Mouse (Mus musculus): ENCODE results near the gene Pold1. TPM values are rescaled to one million over a fixed set of nuclear protein-coding genes. Genes with fewer than 3 reads are reported as not detected.
A peak's percentile ranks its signal among the peaks of the same experiment; 100 is the strongest.

Pold1 gene
- polyA plus RNA-seq, 1 experiment: 81.9 TPM

GRCm38 (mm10) chr7:44525126-44525832 is 23.4 kb downstream of the Pold1 start:
- TF ChIP-seq POLR2A (IDR thresholded peaks at IDR 0.05; ENCODE audit: insufficient read depth, low read length) (no peak), EP300 (IDR thresholded peaks at IDR 0.05; ENCODE audit: insufficient read depth, low read depth, low read length) (no peak)
- peak overlapping the region; percentile 63 for H3K9ac ChIP-seq (ENCODE audit: low read depth, poor library complexity, severe bottlenecking)
- H3K4me1 ChIP-seq (ENCODE audit: control insufficient read depth, insufficient read depth, low read length): peaks cover 9% of the 10 kb centered on the region
- no peaks in the 10 kb centered on the region for H3K36me3 ChIP-seq (ENCODE audit: control insufficient read depth, insufficient read depth, low read length, poor library complexity, severe bottlenecking)
- no peaks in the 10 kb centered on the region for H3K9me3 ChIP-seq (replicated peaks; ENCODE audit: control insufficient read depth, insufficient read depth, low read length, poor library complexity, severe bottlenecking)
- H3K27me3 ChIP-seq (ENCODE audit: control insufficient read depth, insufficient read depth, low read length, poor library complexity, severe bottlenecking): no peaks in the 10 kb centered on the region
- H3K4me3 ChIP-seq (ENCODE audit: low read depth, low read length): peak overlapping the region; percentile 9
- peak overlapping the region; percentile 45 for H3K27ac ChIP-seq (ENCODE audit: insufficient read depth, low read length)

- no peak for TF ChIP-seq CTCF (IDR thresholded peaks at IDR 0.05; ENCODE audit: low read depth, low read length)
- TF ChIP-seq POLR2A (IDR thresholded peaks at IDR 0.05; ENCODE audit: insufficient read depth, low read length): no peak
- TF ChIP-seq EP300 (IDR thresholded peaks at IDR 0.05; ENCODE audit: insufficient read depth, low read depth, low read length): no peak
- Histone ChIP-seq H3K36me3 (ENCODE audit: control insufficient read depth, insufficient read depth, low read length, poor library complexity, severe bottlenecking) (no peaks in the 10 kb centered on the region), H3K27ac (ENCODE audit: insufficient read depth, low read length) (peak within 1 kb of the TSS; percentile 45), H3K27me3 (ENCODE audit: control insufficient read depth, insufficient read depth, low read length, poor library complexity, severe bottlenecking) (no peaks in the 10 kb centered on the region), H3K4me3 (ENCODE audit: low read depth, low read length) (peak within 1 kb of the TSS; percentile 9), H3K9ac (ENCODE audit: low read depth, poor library complexity, severe bottlenecking) (peak within 1 kb of the TSS; percentile 63), H3K9me3 (replicated peaks; ENCODE audit: control insufficient read depth, insufficient read depth, low read length, poor library complexity, severe bottlenecking) (no peaks in the 10 kb centered on the region), H3K4me1 (ENCODE audit: control insufficient read depth, insufficient read depth, low read length) (peaks cover 9% of the 10 kb centered on the region)
Measured at GRCm38 (mm10) chr7:44524502-44524901, 24.1 kb downstream of the Pold1 start, which contains the start of gene Mybpc2. Mybpc2 (minus strand) TSS chr7:44524656.

- Histone ChIP-seq H3K36me3 (ENCODE audit: control insufficient read depth, insufficient read depth, low read length, poor library complexity, severe bottlenecking) (no peaks in the 10 kb centered on the region), H3K4me3 (ENCODE audit: low read depth, low read length) (no peak overlapping the region), H3K4me1 (ENCODE audit: control insufficient read depth, insufficient read depth, low read length) (peaks cover 5% of the 10 kb centered on the region), H3K9me3 (replicated peaks; ENCODE audit: control insufficient read depth, insufficient read depth, low read length, poor library complexity, severe bottlenecking) (no peaks in the 10 kb centered on the region), H3K27ac (ENCODE audit: insufficient read depth, low read length) (no peak overlapping the region), H3K9ac (ENCODE audit: low read depth, poor library complexity, severe bottlenecking) (no peak overlapping the region), H3K27me3 (ENCODE audit: control insufficient read depth, insufficient read depth, low read length, poor library complexity, severe bottlenecking) (no peaks in the 10 kb centered on the region)
- TF ChIP-seq POLR2A (IDR thresholded peaks at IDR 0.05; ENCODE audit: insufficient read depth, low read length) (no peak), CTCF (IDR thresholded peaks at IDR 0.05; ENCODE audit: low read depth, low read length) (no peak), EP300 (IDR thresholded peaks at IDR 0.05; ENCODE audit: insufficient read depth, low read depth, low read length) (no peak)
Measured at GRCm38 (mm10) chr7:44523056-44523455, 25.6 kb downstream of the Pold1 start.

GRCm38 (mm10) chr7:44521710-44522109 is 26.9 kb downstream of the Pold1 start:
- TF ChIP-seq CTCF (IDR thresholded peaks at IDR 0.05; ENCODE audit: low read depth, low read length) (peak; percentile 83), POLR2A (IDR thresholded peaks at IDR 0.05; ENCODE audit: insufficient read depth, low read length) (no peak)
- Histone ChIP-seq H3K27me3 (ENCODE audit: control insufficient read depth, insufficient read depth, low read length, poor library complexity, severe bottlenecking) (no peaks in the 10 kb centered on the region), H3K9me3 (replicated peaks; ENCODE audit: control insufficient read depth, insufficient read depth, low read length, poor library complexity, severe bottlenecking) (no peaks in the 10 kb centered on the region), H3K36me3 (ENCODE audit: control insufficient read depth, insufficient read depth, low read length, poor library complexity, severe bottlenecking) (no peaks in the 10 kb centered on the region), H3K4me1 (ENCODE audit: control insufficient read depth, insufficient read depth, low read length) (peaks cover 2% of the 10 kb centered on the region), H3K27ac (ENCODE audit: insufficient read depth, low read length) (no peak overlapping the region), H3K9ac (ENCODE audit: low read depth, poor library complexity, severe bottlenecking) (peak overlapping the region; percentile 60), H3K4me3 (ENCODE audit: low read depth, low read length) (peak overlapping the region; percentile 79)

- Histone ChIP-seq H3K9me3 (replicated peaks; ENCODE audit: control insufficient read depth, insufficient read depth, low read length, poor library complexity, severe bottlenecking) (no peaks in the 10 kb centered on the region), H3K9ac (ENCODE audit: low read depth, poor library complexity, severe bottlenecking) (no peak overlapping the region), H3K4me3 (ENCODE audit: low read depth, low read length) (no peak overlapping the region), H3K4me1 (ENCODE audit: control insufficient read depth, insufficient read depth, low read length) (peaks cover 2% of the 10 kb centered on the region), H3K27ac (ENCODE audit: insufficient read depth, low read length) (no peak overlapping the region), H3K27me3 (ENCODE audit: control insufficient read depth, insufficient read depth, low read length, poor library complexity, severe bottlenecking) (no peaks in the 10 kb centered on the region), H3K36me3 (ENCODE audit: control insufficient read depth, insufficient read depth, low read length, poor library complexity, severe bottlenecking) (no peaks in the 10 kb centered on the region)
- TF ChIP-seq POLR2A (IDR thresholded peaks at IDR 0.05; ENCODE audit: insufficient read depth, low read length): no peak
- no peak for TF ChIP-seq CTCF (IDR thresholded peaks at IDR 0.05; ENCODE audit: low read depth, low read length)
- TF ChIP-seq EP300 (IDR thresholded peaks at IDR 0.05; ENCODE audit: insufficient read depth, low read depth, low read length): no peak
Measured at GRCm38 (mm10) chr7:44520990-44521389, 27.7 kb downstream of the Pold1 start.

- Histone ChIP-seq H3K4me3 (ENCODE audit: low read depth, low read length) (no peak overlapping the region), H3K9me3 (replicated peaks; ENCODE audit: control insufficient read depth, insufficient read depth, low read length, poor library complexity, severe bottlenecking) (no peaks in the 10 kb centered on the region), H3K9ac (ENCODE audit: low read depth, poor library complexity, severe bottlenecking) (no peak overlapping the region), H3K27me3 (ENCODE audit: control insufficient read depth, insufficient read depth, low read length, poor library complexity, severe bottlenecking) (no peaks in the 10 kb centered on the region), H3K4me1 (ENCODE audit: control insufficient read depth, insufficient read depth, low read length) (peaks cover 2% of the 10 kb centered on the region), H3K36me3 (ENCODE audit: control insufficient read depth, insufficient read depth, low read length, poor library complexity, severe bottlenecking) (no peaks in the 10 kb centered on the region), H3K27ac (ENCODE audit: insufficient read depth, low read length) (no peak overlapping the region)
- TF ChIP-seq EP300 (IDR thresholded peaks at IDR 0.05; ENCODE audit: insufficient read depth, low read depth, low read length): no peak
- peak; percentile 68 for TF ChIP-seq CTCF (IDR thresholded peaks at IDR 0.05; ENCODE audit: low read depth, low read length)
- no peak for TF ChIP-seq POLR2A (IDR thresholded peaks at IDR 0.05; ENCODE audit: insufficient read depth, low read length)
Measured at GRCm38 (mm10) chr7:44519240-44519913, 29.3 kb downstream of the Pold1 start.

Measured in ES-Bruce4 (cell line).